Mouse (Mus musculus) kidney, embryonic 14.5 days (tissue): ENCODE measurements around the gene Tctn1. TPM values are rescaled to one million over a fixed set of nuclear protein-coding genes. Genes with fewer than 3 reads are reported as not detected.
A peak's percentile ranks its signal among the peaks of the same experiment; 100 is the strongest.

ENCODE experiments used
- ATAC-seq: fragments of 200-750 bp; cut with Nextera tagmentation; 2 replicates; pipeline ENCODE4 v1.8.0; 2017; ENCODE audit warnings: moderate number of reproducible peaks, mild to moderate bottlenecking, moderate TSS enrichment, moderate library complexity; ENCODE audit not compliant: low FRiP score, low TSS enrichment
- H3K27ac ChIP-seq: fragments of 300-500 bp; sonication (generic); 2 replicates; pipeline ENCODE4 v1.5.1; 2014; ENCODE audit warnings: low read depth, mild to moderate bottlenecking, low read length, moderate library complexity, mixed read lengths
- H3K27me3 ChIP-seq: fragments of 300-500 bp; sonication (generic); 2 replicates; pipeline ENCODE4 v1.6.1; 2014; ENCODE audit warnings: mild to moderate bottlenecking, low read length; ENCODE audit not compliant: control insufficient read depth, insufficient read depth
- H3K36me3 ChIP-seq: fragments of 300-500 bp; sonication (generic); 2 replicates; pipeline ENCODE4 v1.6.1; 2014; ENCODE audit warnings: low read length, mixed read lengths; ENCODE audit not compliant: control insufficient read depth, insufficient read depth
- H3K4me1 ChIP-seq: fragments of 300-500 bp; sonication (generic); 2 replicates; pipeline ENCODE4 v1.6.1; 2014; ENCODE audit warnings: low read length, mixed read lengths; ENCODE audit not compliant: control insufficient read depth, insufficient read depth
- H3K4me2 ChIP-seq: fragments of 300-500 bp; sonication (generic); replicated peaks from 2 replicates; pipeline ENCODE4 v1.6.1; 2014; ENCODE audit warnings: low read depth, mild to moderate bottlenecking, low read length
- H3K4me3 ChIP-seq: fragments of 300-500 bp; sonication (generic); 2 replicates; pipeline ENCODE4 v1.5.1; 2014; ENCODE audit warnings: mild to moderate bottlenecking, low read length
- H3K9ac ChIP-seq: fragments of 300-500 bp; sonication (generic); 2 replicates; pipeline ENCODE4 v1.6.1; 2014; ENCODE audit warnings: low read depth, mild to moderate bottlenecking, low read length, moderate library complexity
- H3K9me3 ChIP-seq: fragments of 300-500 bp; sonication (generic); 2 replicates; pipeline ENCODE4 v1.6.1; 2016; ENCODE audit warnings: low read length; ENCODE audit not compliant: control insufficient read depth
- WGBS: fragments of 180-500 bp; shearing (Covaris S2); extraction: QIAGEN DNeasy Blood & Tissue Kit; methylation state at CpG from one replicate; pipeline ENCODE4 v1.1.7; 2014; 5-methylcytosine and 5-hydroxymethylcytosine counted together
- polyA plus RNA-seq: library from polyadenylated mRNA; unstranded; fragments of >200 nt; fragmentation: Nextera tagmentation; extraction: Ambion mirVana; gene quantifications from 2 replicates; pipeline ENCODE4 v1.2.1, GENCODE M21; 2014

Gene Tctn1
- polyA plus RNA-seq, 1 experiment from 2014 or later: 9.8 TPM

- Histone ChIP-seq H3K4me1 (peaks cover 4% of the 10 kb centered on the region; the same call in 1 of the 2 replicates), H3K36me3 (no peaks in the 10 kb centered on the region), H3K4me3 (no peak overlapping the region), H3K27ac (no peak overlapping the region), H3K9ac (no peak overlapping the region), H3K27me3 (no peaks in the 10 kb centered on the region), H3K4me2 (peak overlapping the region; percentile 21; the same call in 1 of the 2 replicates), H3K9me3 (no peaks in the 10 kb centered on the region)
- WGBS: 40% methylated on average over 6 of the region's 6 CpGs
- ATAC-seq: no peak
Observed at GRCm38 (mm10) chr5:122280422-122280826, 16.2 kb upstream of the Tctn1 start.

GRCm38 (mm10) chr5:122279799-122280421, 15.7 kb upstream of the Tctn1 start:
- no peaks in the 10 kb centered on the region for H3K36me3 ChIP-seq
- H3K4me1 ChIP-seq: no peaks in the 10 kb centered on the region
- H3K4me2 ChIP-seq: no peak overlapping the region
- H3K9me3 ChIP-seq: no peaks in the 10 kb centered on the region
- no peak overlapping the region for H3K9ac ChIP-seq
- H3K27ac ChIP-seq: no peak overlapping the region
- 83% methylated on average over 12 of the region's 12 CpGs for WGBS
- no peak for ATAC-seq
- no peak overlapping the region for H3K4me3 ChIP-seq
- H3K27me3 ChIP-seq: no peaks in the 10 kb centered on the region

- ATAC-seq: no peak
- Histone ChIP-seq H3K4me1 (no peaks in the 10 kb centered on the region), H3K36me3 (no peaks in the 10 kb centered on the region), H3K9ac (no peak overlapping the region), H3K9me3 (no peaks in the 10 kb centered on the region), H3K27me3 (no peaks in the 10 kb centered on the region), H3K27ac (no peak overlapping the region), H3K4me2 (no peak overlapping the region), H3K4me3 (no peak overlapping the region)
- 64% methylated on average over 7 of the region's 7 CpGs for WGBS
Observed at GRCm38 (mm10) chr5:122278946-122279345, 14.7 kb upstream of the Tctn1 start.

- H3K9me3 ChIP-seq: no peaks in the 10 kb centered on the region
- H3K27me3 ChIP-seq: no peaks in the 10 kb centered on the region
- no peak for ATAC-seq
- 46% methylated on average over 5 of the region's 5 CpGs for WGBS
- H3K27ac ChIP-seq: no peak overlapping the region
- no peak overlapping the region for H3K9ac ChIP-seq
- H3K4me3 ChIP-seq: no peak overlapping the region
- no peak overlapping the region for H3K4me2 ChIP-seq
- no peaks in the 10 kb centered on the region for H3K36me3 ChIP-seq
- no peaks in the 10 kb centered on the region for H3K4me1 ChIP-seq
Observed at GRCm38 (mm10) chr5:122274785-122275184, 10.5 kb upstream of the Tctn1 start.

- Histone ChIP-seq H3K4me3 (no peak overlapping the region), H3K4me2 (no peak overlapping the region), H3K4me1 (no peaks in the 10 kb centered on the region), H3K27me3 (no peaks in the 10 kb centered on the region), H3K9ac (no peak overlapping the region), H3K27ac (no peak overlapping the region), H3K36me3 (no peaks in the 10 kb centered on the region), H3K9me3 (no peaks in the 10 kb centered on the region)
- no peak for ATAC-seq
- WGBS: 79% methylated on average over 5 of the region's 5 CpGs
Observed at GRCm38 (mm10) chr5:122272821-122273220, 8.6 kb upstream of the Tctn1 start.

GRCm38 (mm10) chr5:122268858-122269604, 4.8 kb upstream of the Tctn1 start:
- Histone ChIP-seq H3K27ac (no peak overlapping the region), H3K27me3 (no peaks in the 10 kb centered on the region), H3K4me2 (no peak overlapping the region), H3K36me3 (no peaks in the 10 kb centered on the region), H3K9ac (no peak overlapping the region), H3K4me3 (no peak overlapping the region), H3K4me1 (no peaks in the 10 kb centered on the region), H3K9me3 (no peaks in the 10 kb centered on the region)
- ATAC-seq: no peak
- 69% methylated on average over 12 of the region's 12 CpGs for WGBS

DNA sequence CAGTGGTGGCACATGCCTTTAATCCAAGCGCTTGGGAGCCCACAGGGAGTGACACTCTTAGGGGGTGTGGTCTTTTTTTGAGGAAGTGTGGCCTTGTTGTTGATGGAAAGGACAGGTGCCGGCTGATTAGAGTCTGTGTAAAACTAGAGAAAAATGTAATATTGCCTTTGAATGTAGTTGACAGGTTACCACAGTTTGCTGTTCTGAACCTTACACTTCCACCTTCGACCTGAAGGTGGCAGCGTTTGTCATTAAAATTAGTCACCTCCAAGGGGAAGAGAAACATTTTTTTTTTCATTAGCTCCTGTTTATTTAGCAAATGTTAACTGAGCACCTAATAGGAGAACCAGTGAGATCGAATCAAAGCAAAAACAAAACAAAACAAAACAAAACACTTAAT, 3.6 kb upstream of the Tctn1 start:
- H3K4me1 ChIP-seq: peaks cover 7% of the 10 kb centered on the region; the same call in 1 of the 2 replicates
- H3K4me3 ChIP-seq: no peak overlapping the region
- H3K9me3 ChIP-seq: no peaks in the 10 kb centered on the region
- no peak overlapping the region for H3K4me2 ChIP-seq
- H3K27me3 ChIP-seq: no peaks in the 10 kb centered on the region
- no peak overlapping the region for H3K9ac ChIP-seq
- WGBS: 27% methylated on average over 5 of the region's 5 CpGs
- no peak overlapping the region for H3K27ac ChIP-seq
- no peaks in the 10 kb centered on the region for H3K36me3 ChIP-seq
- ATAC-seq: no peak

DNA sequence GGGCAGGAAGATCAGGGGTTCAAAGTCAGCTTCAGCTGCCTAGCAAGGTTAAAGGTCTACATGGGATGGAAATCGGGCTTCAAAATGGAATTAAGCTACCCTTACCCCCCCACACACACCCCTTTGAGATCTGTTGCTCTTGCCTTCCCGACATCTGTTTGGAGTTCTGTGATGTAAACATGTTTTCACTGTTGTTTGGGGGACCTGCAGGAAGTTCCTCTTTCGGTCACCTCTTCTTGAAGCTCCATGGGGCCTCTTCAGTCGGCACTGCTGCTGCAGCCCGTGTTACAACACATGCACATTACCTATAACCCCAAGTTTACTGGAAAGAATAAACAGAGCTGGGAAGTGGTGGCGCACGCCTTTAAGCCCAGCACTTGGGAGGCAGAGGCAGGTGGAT, 2.9 kb upstream of the Tctn1 start:
- no peak overlapping the region for H3K9ac ChIP-seq
- peaks cover 7% of the 10 kb centered on the region; the same call in 1 of the 2 replicates for H3K4me1 ChIP-seq
- no peak overlapping the region for H3K4me3 ChIP-seq
- no peaks in the 10 kb centered on the region for H3K36me3 ChIP-seq
- H3K4me2 ChIP-seq: no peak overlapping the region
- 82% methylated on average over 7 of the region's 7 CpGs for whole genome bisulfite sequencing
- no peaks in the 10 kb centered on the region for H3K27me3 ChIP-seq
- ATAC-seq: no peak
- no peaks in the 10 kb centered on the region for H3K9me3 ChIP-seq
- H3K27ac ChIP-seq: no peak overlapping the region

DNA sequence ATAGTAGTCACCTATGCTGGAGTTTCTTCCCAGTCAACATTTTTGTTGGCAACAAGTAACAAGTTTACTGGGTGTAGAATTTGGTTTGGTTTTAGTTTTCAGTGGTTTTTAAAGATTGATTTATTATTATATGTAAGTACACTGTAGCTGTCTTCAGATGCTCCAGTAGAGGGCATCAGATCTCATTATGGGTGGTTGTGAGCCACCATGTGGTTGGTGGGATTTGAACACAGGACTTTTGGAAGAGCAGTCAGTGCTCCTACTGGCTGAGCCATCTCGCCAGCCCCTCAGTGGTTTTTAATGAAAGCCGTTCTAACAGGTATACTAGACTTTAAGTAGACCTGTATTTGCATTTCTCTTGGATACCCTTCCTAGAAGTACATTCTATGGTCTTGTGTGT, 1.7 kb upstream of the Tctn1 start:
- WGBS: 98% methylated on average over 2 of the region's 2 CpGs
- no peak overlapping the region for H3K27ac ChIP-seq
- H3K9ac ChIP-seq: no peak overlapping the region
- no peaks in the 10 kb centered on the region for H3K9me3 ChIP-seq
- peaks cover 4% of the 10 kb centered on the region; the same call in 1 of the 2 replicates for H3K36me3 ChIP-seq
- peaks cover 7% of the 10 kb centered on the region; the same call in 1 of the 2 replicates for H3K4me1 ChIP-seq
- no peaks in the 10 kb centered on the region for H3K27me3 ChIP-seq
- ATAC-seq: no peak
- H3K4me3 ChIP-seq: no peak overlapping the region
- no peak overlapping the region for H3K4me2 ChIP-seq
